Mouse (Mus musculus): ENCODE results near the gene Vmn1r179. TPM values are rescaled to one million over a fixed set of nuclear protein-coding genes. Genes with fewer than 3 reads are reported as not detected.
"Not testable (repeated sequence)": the region's sequence is repeated elsewhere in the genome, so short reads cannot be mapped to it uniquely, and the experiment has no call there.

The Vmn1r179 gene
- polyA plus RNA-seq (2015; fragmentation: Nextera tagmentation; extraction: Ambion mirVana), result not detected in 2 replicates

GRCm38 (mm10) chr7:23926678-23927077 lies at the start of gene Vmn1r179:
Vmn1r179 (plus strand) TSS chr7:23926978.
- 57% methylated on average over 2 of the region's 2 CpGs for WGBS
- H3K9ac ChIP-seq (replicated peaks), result no peak within 1 kb of the TSS
- no peak for ATAC-seq (ENCODE audit: low FRiP score)
- no peak within 1 kb of the TSS for H3K4me3 ChIP-seq (replicated peaks)
- peaks cover 15% of the 10 kb centered on the region; the same call in 1 of the 2 replicates for H3K9me3 ChIP-seq (replicated peaks)
- H3K27ac ChIP-seq (replicated peaks), result no peak within 1 kb of the TSS
- no peaks in the 10 kb centered on the region for H3K27me3 ChIP-seq (replicated peaks)
- no peaks in the 10 kb centered on the region for H3K4me1 ChIP-seq
- H3K36me3 ChIP-seq, result no peaks in the 10 kb centered on the region
- H3K4me2 ChIP-seq, result no peak within 1 kb of the TSS

DNA sequence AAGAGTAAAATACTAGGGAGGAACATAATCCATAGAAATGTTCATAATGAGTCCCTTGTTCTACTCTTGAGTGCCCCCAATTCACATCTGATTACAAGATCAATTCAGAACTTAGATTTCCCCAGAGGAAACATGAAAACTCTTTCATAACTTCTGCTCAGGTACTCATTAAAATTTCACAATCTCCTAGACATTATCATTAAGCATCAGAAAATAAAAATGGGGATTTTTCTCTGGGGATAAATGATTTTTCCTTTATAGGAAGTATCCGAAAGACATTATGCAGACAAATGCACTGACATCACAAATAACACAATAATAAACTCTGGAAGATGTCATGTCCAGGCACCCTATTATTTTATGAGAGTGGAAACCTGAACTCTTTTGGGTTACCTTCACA lies 35.1 kb upstream of the Vmn1r179 start, which contains the start of gene Vmn1r178:
Gene Vmn1r178 (plus strand): TSS at position 301 of the 400 bp plus-strand sequence.
- Histone ChIP-seq H3K9me3 (replicated peaks) (peaks cover 20% of the 10 kb centered on the region), H3K27ac (replicated peaks) (no peak within 1 kb of the TSS), H3K4me3 (replicated peaks) (no peak within 1 kb of the TSS), H3K4me2 (no peak within 1 kb of the TSS), H3K36me3 (no peaks in the 10 kb centered on the region), H3K27me3 (replicated peaks) (no peaks in the 10 kb centered on the region), H3K9ac (replicated peaks) (no peak within 1 kb of the TSS), H3K4me1 (no peaks in the 10 kb centered on the region)
- ATAC-seq (ENCODE audit: low FRiP score), result no peak
- 93% methylated on average over 1 of the region's 1 CpGs for WGBS

DNA sequence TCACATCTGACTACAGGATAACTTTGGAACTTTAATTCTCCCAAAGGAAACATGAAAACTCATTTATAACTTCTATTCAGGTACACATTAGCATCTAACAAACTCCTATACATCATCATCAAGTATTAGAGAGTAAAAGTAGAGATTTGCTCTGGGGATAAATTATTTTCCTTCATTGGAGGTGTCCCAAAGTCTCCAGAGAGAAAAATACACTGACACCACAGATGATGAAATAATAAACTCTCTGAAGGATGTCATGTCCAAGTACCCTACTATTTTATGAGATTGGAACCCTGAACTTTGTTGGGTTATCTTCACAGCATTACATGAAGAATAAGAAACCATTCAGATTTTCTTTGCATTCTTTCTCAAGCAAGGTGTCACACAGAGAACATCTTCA lies 23.6 kb downstream of the Vmn1r179 start, which contains the start of gene Vmn1r180:
Gene Vmn1r180 (plus strand): TSS at position 301 of the 400 bp plus-strand sequence.
- Histone ChIP-seq H3K4me3 (replicated peaks) (no peak within 1 kb of the TSS), H3K4me1 (no peaks in the 10 kb centered on the region), H3K9me3 (replicated peaks) (0 out of 2 replicates have a peak, but pooled peaks cover 8% of the 10 kb centered on the region), H3K27me3 (replicated peaks) (no peaks in the 10 kb centered on the region), H3K4me2 (no peak within 1 kb of the TSS), H3K27ac (replicated peaks) (no peak within 1 kb of the TSS), H3K36me3 (no peaks in the 10 kb centered on the region), H3K9ac (replicated peaks) (no peak within 1 kb of the TSS)
- no peak for ATAC-seq (ENCODE audit: low FRiP score)

DNA sequence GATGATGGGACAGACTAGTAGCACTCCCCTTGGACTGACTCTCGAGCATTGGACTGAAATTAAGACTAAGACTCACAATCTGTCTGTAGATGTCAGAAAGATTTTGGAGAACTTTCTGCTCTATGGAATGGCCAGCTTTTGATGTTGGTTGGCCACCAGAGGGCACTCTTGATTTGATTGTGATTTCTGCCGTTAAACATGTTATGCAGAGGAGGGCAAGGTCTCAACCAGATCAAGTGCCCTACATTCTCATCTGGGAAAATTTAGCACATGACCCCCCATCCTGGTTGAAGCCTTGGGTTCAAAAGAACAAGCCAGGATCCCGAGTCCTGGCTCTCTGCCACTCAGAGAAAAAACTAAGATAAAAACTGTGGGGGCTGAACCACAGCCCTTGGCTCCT lies 41.3 kb downstream of the Vmn1r179 start:
- H3K4me3 ChIP-seq (replicated peaks); H3K27me3 ChIP-seq (replicated peaks); H3K4me1 ChIP-seq; H3K9ac ChIP-seq (replicated peaks); H3K4me2 ChIP-seq; H3K27ac ChIP-seq (replicated peaks); H3K36me3 ChIP-seq; ATAC-seq (ENCODE audit: low FRiP score): not testable (repeated sequence)
- WGBS, result 57% methylated on average over 3 of the region's 3 CpGs
- peaks cover 12% of the 10 kb centered on the region; the same call in 1 of the 2 replicates for H3K9me3 ChIP-seq (replicated peaks)

DNA sequence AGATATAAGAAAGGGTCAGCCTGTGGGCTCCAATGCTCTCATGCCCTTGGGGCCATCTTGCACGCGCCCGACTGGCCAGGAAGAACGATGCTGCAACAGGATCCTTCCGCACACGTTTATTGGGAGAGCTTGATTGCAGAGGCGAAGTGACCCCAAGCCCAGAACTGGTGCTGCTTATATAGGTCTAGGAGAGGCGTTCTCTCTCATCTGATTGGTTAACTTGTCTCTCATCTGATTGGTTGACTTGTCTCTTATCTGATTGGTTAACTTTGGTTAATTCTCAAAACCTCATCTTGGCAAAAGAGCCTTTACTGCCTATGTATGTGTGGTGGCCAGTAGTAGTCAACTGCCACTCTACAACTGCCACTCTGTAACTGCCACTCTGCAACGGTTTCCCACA lies 47.5 kb downstream of the Vmn1r179 start, which contains the start of gene Vmn1r181:
Gene Vmn1r181 (plus strand): TSS at position 301 of the 400 bp plus-strand sequence.
- H3K27ac ChIP-seq (replicated peaks); ATAC-seq (ENCODE audit: low FRiP score); H3K36me3 ChIP-seq; H3K4me2 ChIP-seq; H3K4me3 ChIP-seq (replicated peaks); H3K9ac ChIP-seq (replicated peaks); H3K4me1 ChIP-seq; H3K27me3 ChIP-seq (replicated peaks): not testable (repeated sequence)
- WGBS, result 86% methylated on average over 9 of the region's 9 CpGs
- peaks cover 24% of the 10 kb centered on the region for H3K9me3 ChIP-seq (replicated peaks)

Other genes starting within 250 kb of the Vmn1r179 start
- gene Vmn1r173, start 226.3 kb upstream of the Vmn1r179 start, polyA plus RNA-seq (2015; fragmentation: Nextera tagmentation; extraction: Ambion mirVana), result not detected in 2 replicates
- gene Vmn1r174, start 174.7 kb upstream of the Vmn1r179 start, polyA plus RNA-seq (2015; fragmentation: Nextera tagmentation; extraction: Ambion mirVana), result not detected in 2 replicates
- not detected in 2 replicates for gene Vmn1r175, start 116.3 kb upstream of the Vmn1r179 start, polyA plus RNA-seq (2015; fragmentation: Nextera tagmentation; extraction: Ambion mirVana)
- gene Vmn1r176, start 89.6 kb upstream of the Vmn1r179 start, polyA plus RNA-seq (2015; fragmentation: Nextera tagmentation; extraction: Ambion mirVana), result not detected in 2 replicates
- gene Vmn1r177, start 60.5 kb upstream of the Vmn1r179 start, polyA plus RNA-seq (2015; fragmentation: Nextera tagmentation; extraction: Ambion mirVana), result not detected in 2 replicates
- not detected in 2 replicates for gene Vmn1r178, start 35.0 kb upstream of the Vmn1r179 start, polyA plus RNA-seq (2015; fragmentation: Nextera tagmentation; extraction: Ambion mirVana)
- not detected in 2 replicates for gene Vmn1r180, start 23.7 kb downstream of the Vmn1r179 start, polyA plus RNA-seq (2015; fragmentation: Nextera tagmentation; extraction: Ambion mirVana)
- gene Vmn1r181, start 47.6 kb downstream of the Vmn1r179 start, polyA plus RNA-seq (2015; fragmentation: Nextera tagmentation; extraction: Ambion mirVana), result not detected in 2 replicates
- not detected in 2 replicates for gene V1rd19, start 74.7 kb downstream of the Vmn1r179 start, polyA plus RNA-seq (2015; fragmentation: Nextera tagmentation; extraction: Ambion mirVana)
- not detected in 2 replicates for gene Vmn1r183, start 126.3 kb downstream of the Vmn1r179 start, polyA plus RNA-seq (2015; fragmentation: Nextera tagmentation; extraction: Ambion mirVana)
- gene Zfp180, start 154.9 kb downstream of the Vmn1r179 start, polyA plus RNA-seq (2015; fragmentation: Nextera tagmentation; extraction: Ambion mirVana), result 31.6 and 33.4 TPM in 2 replicates
- gene Zfp112, start 185.3 kb downstream of the Vmn1r179 start, polyA plus RNA-seq (2015; fragmentation: Nextera tagmentation; extraction: Ambion mirVana), result 10.4 and 12.2 TPM in 2 replicates
- 24.4 and 24.7 TPM in 2 replicates for gene Zfp235, start 207.2 kb downstream of the Vmn1r179 start, polyA plus RNA-seq (2015; fragmentation: Nextera tagmentation; extraction: Ambion mirVana)
- 5.3 and 6.2 TPM in 2 replicates for gene Zfp114, start 248.1 kb downstream of the Vmn1r179 start, polyA plus RNA-seq (2015; fragmentation: Nextera tagmentation; extraction: Ambion mirVana)